Mouse (Mus musculus) brown adipose tissue, adult 24 weeks (tissue): Measurements from ENCODE around the gene Dnal4. TPM values are rescaled to one million over a fixed set of nuclear protein-coding genes. Genes with fewer than 3 reads are reported as not detected.

Experiments used
- H3K27ac ChIP-seq: fragments of 200-500 bp; replicated peaks from 2 replicates; pipeline ENCODE4 v1.5.1; 2012; ENCODE audit warnings: low read depth, mild to moderate bottlenecking, low read length
- H3K4me1 ChIP-seq: fragments of 200-500 bp; 2 replicates; pipeline ENCODE4 v1.6.1; 2012; ENCODE audit warnings: low read length, mixed read lengths; ENCODE audit not compliant: control insufficient read depth, insufficient read depth, insufficient read length
- H3K4me3 ChIP-seq: fragments of 200-500 bp; 2 replicates; pipeline ENCODE4 v1.5.1; 2012; ENCODE audit warnings: low read depth, mild to moderate bottlenecking, low read length, moderate library complexity; ENCODE audit not compliant: insufficient read depth
- polyA plus RNA-seq: library from polyadenylated mRNA; stranded (reverse); fragments of >200 nt; gene quantifications from 2 replicates; pipeline ENCODE4 v1.2.4, GENCODE M21; 2012; ENCODE audit not compliant: missing spikeins, insufficient read depth, insufficient read length

Dnal4 gene
- polyA plus RNA-seq, 1 experiment = 13.5 TPM

DNA sequence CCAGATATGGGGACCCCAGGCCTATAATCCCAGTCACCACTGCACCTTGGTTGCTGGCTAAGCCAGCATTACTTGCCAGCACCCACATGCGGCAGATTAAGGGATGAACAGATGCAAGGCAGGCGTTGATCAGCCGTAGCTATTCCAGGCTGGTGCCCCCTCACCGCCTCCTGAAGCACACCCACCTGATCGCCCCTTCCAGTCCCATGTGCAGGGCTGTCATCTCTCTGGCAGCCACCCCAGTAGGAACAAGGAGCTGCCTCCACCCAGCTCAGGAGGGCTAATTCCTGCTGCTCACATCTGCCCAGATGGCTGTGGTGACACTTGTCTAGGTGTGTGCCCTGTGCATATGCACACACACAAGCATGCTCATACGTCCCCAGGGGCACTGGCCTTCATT lies 16.7 kb downstream of the Dnal4 start:
- H3K4me1 ChIP-seq = peaks cover 8% of the 10 kb centered on the region
- H3K4me3 ChIP-seq = no peak overlapping the region
- H3K27ac ChIP-seq = no peak overlapping the region

DNA sequence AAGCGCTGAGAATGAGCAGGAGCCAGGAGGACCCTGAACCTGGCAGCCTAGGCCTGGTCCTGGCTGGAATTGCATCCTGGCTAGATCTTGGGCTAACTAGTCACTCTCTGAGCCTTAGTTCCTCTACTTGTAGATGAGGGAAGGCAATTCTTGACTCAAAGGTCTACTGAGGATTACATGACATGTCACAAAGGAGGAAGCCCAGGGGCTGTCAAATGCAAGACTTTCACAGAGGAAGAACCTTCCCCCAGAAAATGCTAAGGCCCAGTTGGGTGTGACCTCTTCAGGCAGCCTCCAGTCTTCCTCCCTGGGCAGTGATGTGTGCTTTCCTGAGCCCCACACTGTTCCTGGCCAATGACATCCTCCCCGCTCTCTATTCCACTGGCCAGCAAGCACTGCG lies 20.5 kb downstream of the Dnal4 start:
- H3K4me3 ChIP-seq = no peak overlapping the region
- H3K27ac ChIP-seq = no peak overlapping the region
- no peaks in the 10 kb centered on the region for H3K4me1 ChIP-seq

DNA sequence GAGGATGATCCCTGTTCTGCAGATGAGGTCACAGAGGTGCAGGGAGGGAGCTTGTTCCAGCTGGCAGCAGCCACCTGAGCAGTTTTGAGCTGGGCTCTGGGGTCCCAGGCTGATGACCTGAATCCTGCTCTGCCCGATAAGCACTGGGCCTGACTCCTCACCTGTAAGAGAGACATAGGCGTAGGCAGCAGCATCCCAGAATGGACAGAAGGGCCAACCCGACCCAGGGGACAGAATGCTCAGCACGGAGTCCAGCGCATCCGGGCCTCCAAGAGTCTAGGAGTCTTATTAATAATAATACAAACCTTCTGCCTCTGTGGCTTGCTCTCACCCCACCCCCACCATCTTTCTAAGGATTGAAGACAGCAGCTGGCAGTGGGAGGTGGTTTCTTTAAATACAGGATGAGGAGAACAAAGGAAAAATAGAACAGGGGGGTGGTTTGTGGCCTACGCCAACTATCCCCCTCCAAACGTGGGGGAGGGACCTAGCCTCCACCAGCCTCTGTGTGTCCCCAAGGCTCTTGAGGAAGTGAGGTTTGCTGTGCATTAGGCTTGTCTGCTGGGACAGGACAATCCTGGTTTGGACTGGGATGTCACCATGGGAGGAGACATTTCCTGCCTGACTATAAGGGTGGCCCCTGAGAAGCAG lies 21.5 kb downstream of the Dnal4 start:
- H3K4me3 ChIP-seq = no peak overlapping the region
- H3K4me1 ChIP-seq = no peaks in the 10 kb centered on the region
- no peak overlapping the region for H3K27ac ChIP-seq

DNA sequence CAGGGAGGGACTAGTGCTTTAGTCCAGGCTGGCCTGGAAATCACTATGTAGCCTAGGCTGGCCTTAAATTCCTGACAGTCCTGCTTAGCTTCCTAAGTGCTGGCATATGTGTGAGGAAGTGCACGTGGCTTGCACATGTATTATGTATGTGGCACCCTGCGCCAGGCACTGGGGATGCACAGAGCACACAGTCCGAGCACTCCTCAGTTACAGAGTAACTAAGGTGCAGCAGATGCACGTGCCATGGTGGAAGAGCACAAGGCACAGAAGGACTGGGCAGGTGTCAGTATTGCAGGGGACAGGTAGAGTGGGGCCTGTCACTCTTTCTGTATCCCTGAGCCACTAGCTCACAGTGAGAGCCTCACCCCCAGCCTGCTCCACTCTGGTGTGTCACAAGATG lies 22.5 kb downstream of the Dnal4 start:
- Histone ChIP-seq H3K27ac (no peak overlapping the region), H3K4me1 (no peaks in the 10 kb centered on the region), H3K4me3 (no peak overlapping the region)

DNA sequence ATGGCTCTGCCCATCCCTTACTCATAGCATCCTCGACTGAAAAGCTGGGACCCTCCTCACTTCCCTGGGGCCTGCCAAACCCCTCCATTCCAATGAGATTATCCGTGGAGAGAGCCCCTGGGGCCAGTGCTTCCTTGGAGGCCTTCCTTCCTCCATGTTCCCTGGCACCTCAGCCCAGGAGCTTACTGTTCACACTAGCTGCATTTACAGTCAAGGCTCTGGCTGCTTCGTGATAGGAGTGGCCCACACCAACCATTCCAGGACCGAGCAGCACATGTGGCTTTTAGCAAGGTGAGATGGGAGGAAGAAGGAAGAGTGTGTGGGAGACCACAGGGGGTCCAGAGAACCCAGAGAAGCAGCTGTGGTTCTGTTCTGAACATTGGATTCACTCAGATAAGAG lies 23.8 kb downstream of the Dnal4 start:
- H3K4me3 ChIP-seq = no peak overlapping the region

DNA sequence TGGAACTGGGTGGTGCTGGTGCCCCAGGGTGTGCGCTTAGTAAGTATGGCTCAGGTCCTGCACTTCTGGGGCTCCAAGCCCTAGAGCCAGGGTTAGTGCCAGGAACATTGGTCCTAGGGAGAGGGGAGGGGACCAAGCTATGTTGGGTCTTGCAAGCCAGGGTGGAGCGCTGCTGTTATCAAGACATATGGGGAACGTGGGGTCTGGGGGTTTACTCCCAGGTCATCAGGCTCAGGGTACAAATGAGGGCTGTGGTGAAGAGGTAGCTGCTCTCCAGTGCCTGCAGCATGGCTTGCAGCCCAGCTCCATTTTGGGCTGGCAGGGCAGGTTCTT lies 24.3 kb downstream of the Dnal4 start:
- Histone ChIP-seq H3K27ac (no peak overlapping the region), H3K4me1 (no peaks in the 10 kb centered on the region), H3K4me3 (no peak overlapping the region)

More for the DNA sequence above, 23.8 kb downstream of the Dnal4 start:
- no peaks in the 10 kb centered on the region for H3K4me1 ChIP-seq
- H3K27ac ChIP-seq = no peak overlapping the region

DNA sequence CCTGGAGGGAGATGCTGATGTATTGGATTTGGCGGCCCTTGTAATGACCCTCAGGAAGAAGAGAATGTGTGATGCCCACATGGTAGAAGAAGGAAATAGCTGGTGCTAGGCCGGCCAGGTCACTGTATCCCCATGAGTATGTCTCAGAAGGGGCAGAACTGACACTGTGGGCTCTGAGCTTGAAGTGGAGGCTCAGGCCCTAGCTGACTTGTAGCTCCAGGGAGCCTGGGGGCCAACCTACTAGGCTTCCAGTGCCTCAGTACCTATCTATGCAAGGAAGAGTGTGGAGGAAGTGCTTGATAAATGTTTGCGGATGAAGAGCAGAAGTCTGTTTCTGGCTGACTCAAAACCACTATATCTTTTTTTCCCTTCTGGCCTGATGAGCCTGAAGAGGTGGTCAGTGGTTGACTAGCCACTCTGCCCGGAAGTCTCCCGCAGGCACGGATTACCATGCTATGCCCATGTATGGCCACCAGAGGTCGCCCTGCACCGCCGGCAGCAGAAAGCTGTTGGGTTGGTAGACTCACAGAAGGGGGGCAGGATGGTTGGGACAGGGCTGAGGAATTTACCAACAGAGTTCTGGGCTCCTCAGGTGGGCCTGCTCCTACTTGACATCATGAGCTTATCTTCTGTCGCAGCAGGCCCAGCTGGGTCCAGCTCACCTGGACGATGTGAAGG lies 24.8 kb downstream of the Dnal4 start:
- Histone ChIP-seq H3K4me3 (no peak overlapping the region), H3K27ac (no peak overlapping the region), H3K4me1 (no peaks in the 10 kb centered on the region)

DNA sequence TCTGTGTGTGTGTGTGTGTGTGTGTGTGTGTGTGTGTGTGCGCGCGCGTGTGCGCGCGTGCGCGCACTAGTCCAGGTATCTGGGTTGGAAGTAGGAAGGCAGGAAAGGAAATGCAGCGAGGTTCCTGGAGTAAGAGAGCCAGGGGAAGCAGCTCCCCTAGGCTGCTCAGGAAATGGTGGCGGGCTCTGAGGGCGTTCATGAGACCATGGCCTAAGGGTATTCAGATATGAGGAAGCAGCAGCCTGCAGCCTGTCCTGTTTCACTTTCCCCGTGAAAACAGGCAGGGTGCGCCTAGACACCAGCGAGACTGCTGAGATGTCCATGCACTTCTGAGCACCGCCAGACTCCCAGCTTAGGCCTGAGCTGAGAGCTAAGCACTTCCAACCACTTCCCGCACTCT lies 25.9 kb downstream of the Dnal4 start:
- Histone ChIP-seq H3K27ac (peak overlapping the region; percentile 46; the same call in 1 of the 2 replicates), H3K4me1 (no peaks in the 10 kb centered on the region), H3K4me3 (no peak overlapping the region)

DNA sequence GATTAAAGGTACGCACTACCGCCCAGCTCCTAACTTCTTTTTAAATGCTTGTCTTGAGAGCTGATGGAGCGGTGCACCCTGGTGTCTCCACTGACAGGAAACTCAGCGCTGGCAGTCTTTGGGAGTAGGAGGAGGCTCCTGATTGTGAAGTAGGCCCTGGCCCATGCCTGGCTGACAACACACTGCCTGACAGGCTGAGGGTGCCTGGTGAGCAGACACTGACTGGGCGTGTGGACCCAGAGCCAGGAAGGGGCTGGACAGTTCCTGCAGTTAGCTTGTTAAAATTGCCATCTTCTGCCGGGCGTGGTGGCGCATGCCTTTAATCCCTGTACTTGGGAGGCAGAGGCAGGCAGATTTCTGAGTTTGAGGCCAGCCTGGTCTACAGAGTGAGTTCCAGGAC lies 27.4 kb downstream of the Dnal4 start:
- no peak overlapping the region for H3K27ac ChIP-seq
- no peaks in the 10 kb centered on the region for H3K4me1 ChIP-seq
- no peak overlapping the region for H3K4me3 ChIP-seq

DNA sequence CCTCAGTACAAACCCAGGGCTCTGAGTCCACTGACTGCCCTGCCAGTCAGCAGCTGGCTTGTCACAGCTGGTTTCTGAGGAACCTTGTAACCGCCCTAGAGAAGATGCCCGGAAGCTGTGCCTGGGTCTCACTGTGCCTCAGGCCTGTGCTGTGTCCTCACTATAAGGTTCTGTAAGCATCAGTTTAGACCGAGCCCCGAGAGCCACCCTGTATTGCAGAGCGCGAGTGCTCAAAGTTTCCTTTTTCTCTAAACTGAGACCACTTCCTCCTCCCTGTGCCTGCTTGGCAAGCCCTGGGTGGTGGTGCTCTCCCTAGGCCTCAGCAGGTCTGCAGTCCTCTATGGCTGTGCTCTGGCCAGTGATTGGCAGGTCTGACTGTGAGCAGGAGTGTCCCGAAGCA lies 28.5 kb downstream of the Dnal4 start:
- Histone ChIP-seq H3K27ac (no peak overlapping the region), H3K4me3 (no peak overlapping the region), H3K4me1 (no peaks in the 10 kb centered on the region)

DNA sequence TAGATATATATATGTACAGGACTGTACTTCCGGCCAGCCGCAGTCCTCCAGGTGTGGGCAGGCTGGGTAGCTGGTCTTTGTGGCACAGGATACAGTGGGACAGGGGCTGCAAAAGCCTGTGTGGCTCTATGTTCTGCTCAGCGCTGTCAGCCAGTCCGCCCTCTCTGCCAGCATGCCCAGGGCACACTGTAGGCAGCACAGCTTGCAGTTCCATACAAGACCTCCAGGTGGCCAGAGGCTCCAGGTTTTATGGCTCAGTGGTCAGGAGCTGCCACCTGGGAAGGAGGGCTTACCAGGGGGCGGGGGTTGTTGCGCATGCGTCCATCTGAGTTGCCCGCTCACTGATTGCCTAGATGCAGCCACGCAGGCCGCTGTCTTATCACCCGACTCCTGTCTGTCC lies 29.7 kb downstream of the Dnal4 start:
- no peak overlapping the region for H3K4me3 ChIP-seq
- no peak overlapping the region for H3K27ac ChIP-seq
- H3K4me1 ChIP-seq = no peaks in the 10 kb centered on the region

DNA sequence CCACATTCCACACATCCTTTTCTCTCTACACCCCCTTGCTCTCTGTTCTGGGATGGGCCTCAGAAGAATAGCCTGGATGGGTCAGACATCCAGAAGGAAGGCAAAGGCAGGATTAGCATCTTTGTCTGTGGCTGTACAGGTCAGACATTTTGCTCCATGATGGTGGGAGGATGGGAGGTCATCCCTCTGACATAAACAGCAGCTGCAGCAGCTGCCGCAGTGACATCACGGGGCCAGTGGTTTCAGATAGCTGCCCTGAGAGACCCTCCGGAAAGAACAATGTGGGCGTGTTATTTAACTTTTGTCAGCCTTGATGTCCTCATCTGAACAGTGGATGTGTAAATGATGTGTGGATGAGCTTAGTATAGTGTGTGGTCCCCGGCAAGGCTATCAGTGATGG lies 31.8 kb downstream of the Dnal4 start:
- no peak overlapping the region for H3K4me3 ChIP-seq
- peaks cover 5% of the 10 kb centered on the region; the same call in 1 of the 2 replicates for H3K4me1 ChIP-seq
- H3K27ac ChIP-seq = no peak overlapping the region

DNA sequence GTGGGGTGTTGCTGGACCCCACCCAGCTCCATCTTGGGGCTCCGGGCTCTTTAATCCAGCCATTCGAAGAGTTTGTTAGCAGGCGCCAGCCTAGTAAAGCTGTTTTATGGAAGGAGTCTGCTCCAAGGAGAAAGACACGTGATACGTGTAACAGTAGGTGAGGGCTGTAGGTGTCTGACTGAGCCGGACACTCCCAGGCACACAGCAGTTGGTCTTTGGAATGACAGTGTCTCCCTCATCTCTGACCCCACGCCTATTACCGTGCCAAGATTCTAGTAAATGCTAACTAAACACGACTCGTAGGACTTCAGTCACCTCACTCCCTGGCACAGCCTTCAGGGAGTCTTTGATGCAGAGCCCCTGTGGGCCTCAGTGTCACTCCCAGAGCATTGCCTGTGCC lies 32.3 kb downstream of the Dnal4 start:
- H3K4me3 ChIP-seq = no peak overlapping the region
- peaks cover 8% of the 10 kb centered on the region; the same call in 1 of the 2 replicates for H3K4me1 ChIP-seq
- H3K27ac ChIP-seq = no peak overlapping the region

DNA sequence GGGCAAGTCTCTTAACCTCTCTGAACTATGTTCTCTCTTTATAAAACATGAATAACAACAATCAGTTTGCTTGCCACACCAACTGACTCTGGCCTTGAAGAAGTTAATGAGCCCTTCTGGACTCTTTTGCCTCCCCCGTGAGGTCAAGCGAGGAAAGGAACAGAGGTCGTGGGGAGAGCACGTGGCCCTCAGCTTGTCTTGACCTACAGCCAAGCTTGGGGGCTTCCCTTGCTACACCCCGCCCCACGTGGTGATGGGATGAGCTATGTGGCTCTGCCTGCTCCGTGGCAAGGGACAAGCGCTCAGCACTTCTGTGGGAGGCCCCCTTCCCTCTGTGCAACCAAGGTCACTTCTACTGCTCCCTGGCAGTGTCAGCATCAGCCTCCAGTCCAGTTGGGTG lies 32.9 kb downstream of the Dnal4 start:
- Histone ChIP-seq H3K27ac (no peak overlapping the region), H3K4me3 (no peak overlapping the region), H3K4me1 (peaks cover 11% of the 10 kb centered on the region; the same call in 1 of the 2 replicates)

DNA sequence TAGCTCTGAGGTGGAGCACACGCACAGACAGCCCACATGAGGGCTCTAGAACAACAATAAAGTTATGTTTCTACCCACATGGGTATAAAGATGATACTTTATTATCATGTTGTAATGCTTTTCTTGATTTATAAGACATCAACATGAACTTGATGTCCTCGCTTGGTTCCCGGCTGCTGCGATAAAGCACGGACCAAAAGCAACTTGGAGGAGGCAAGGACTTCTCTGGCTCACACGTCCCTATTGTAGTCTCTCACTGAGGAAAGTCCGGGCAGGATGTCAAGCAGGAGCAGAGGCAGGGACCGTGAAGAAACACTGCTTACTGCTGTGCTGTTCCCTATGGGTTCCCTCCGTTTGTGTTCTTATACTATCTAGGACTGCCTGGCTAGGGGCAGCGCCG lies 33.6 kb downstream of the Dnal4 start:
- H3K4me3 ChIP-seq = no peak overlapping the region

DNA sequence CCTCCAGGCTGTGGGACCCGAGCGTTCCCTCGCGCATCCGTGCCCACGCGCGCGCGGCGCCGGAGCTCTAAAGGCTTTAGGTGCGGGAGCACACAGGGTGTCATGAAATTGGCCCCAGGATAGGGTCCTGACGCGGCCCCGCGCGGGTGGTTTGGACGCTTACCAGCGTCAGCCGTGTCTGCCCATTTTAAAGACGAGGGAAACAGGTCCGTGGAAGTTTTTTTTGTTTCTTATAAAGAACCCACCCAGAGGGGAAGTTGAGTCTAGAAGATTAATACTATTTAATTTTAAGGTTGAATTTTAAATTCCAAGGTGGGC lies 35.0 kb downstream of the Dnal4 start:
- H3K4me3 ChIP-seq = peak overlapping the region; percentile 91
- H3K27ac ChIP-seq = no peak overlapping the region
- peaks cover 17% of the 10 kb centered on the region for H3K4me1 ChIP-seq

More for the DNA sequence above, 33.6 kb downstream of the Dnal4 start:
- Histone ChIP-seq H3K4me1 (peaks cover 17% of the 10 kb centered on the region), H3K27ac (no peak overlapping the region)
